Mouse (Mus musculus): ENCODE results near the gene Cntnap3.

DNA sequence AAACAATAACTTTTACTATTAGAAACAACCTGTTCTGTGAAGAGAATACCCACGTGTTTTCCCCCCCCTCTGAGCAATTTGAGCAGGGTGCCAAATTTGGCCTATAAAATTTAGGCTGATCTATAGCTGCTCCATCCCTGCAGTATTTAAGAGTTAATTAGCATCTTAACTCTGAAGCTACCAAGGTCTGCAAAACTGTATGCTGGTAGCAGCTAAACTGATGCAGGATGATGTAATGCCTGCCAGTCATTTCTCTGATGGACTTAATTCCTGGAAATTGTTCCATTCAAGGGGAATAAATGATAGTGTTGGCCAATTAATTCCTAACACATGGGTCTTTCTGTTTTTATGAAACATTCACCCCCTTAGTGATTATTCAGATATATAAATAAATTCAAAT lies 623 bp downstream of the Cntnap3 start:
- no peak for TF ChIP-seq POLR2A (IDR thresholded peaks at IDR 0.05; ENCODE audit: low read depth, low read length)
- no peak for TF ChIP-seq CTCF (IDR thresholded peaks at IDR 0.05; ENCODE audit: extremely low read depth, insufficient read length, insufficient replicate concordance, low read depth, low read length)
